Mouse (Mus musculus): ENCODE results near the gene Fam72a. TPM values are rescaled to one million over a fixed set of nuclear protein-coding genes. Genes with fewer than 3 reads are reported as not detected.

Gene Fam72a
- polyA plus RNA-seq, 2 experiments: 2.1 to 2.5 TPM

- DNase-seq (ENCODE audit: low spot score): peak; percentile 62
- Histone ChIP-seq H3K9ac (ENCODE audit: low read depth, low read length, severe bottlenecking) (no peak overlapping the region), H3K27me3 (ENCODE audit: control insufficient read depth, insufficient read depth, low read length) (no peaks in the 10 kb centered on the region), H3K27ac (replicated peaks; ENCODE audit: low read depth, low read length) (peak overlapping the region; percentile 40; the same call in 1 of the 2 replicates), H3K4me3 (replicated peaks; ENCODE audit: low read length) (no peak overlapping the region), H3K4me2 (replicated peaks; ENCODE audit: low read depth, low read length, severe bottlenecking) (no peak overlapping the region), H3K9me3 (ENCODE audit: control insufficient read depth, low read length) (no peaks in the 10 kb centered on the region), H3K36me3 (ENCODE audit: control insufficient read depth, insufficient read depth, low read length) (no peaks in the 10 kb centered on the region), H3K4me1 (ENCODE audit: control insufficient read depth, insufficient read depth, low read length) (peaks cover 12% of the 10 kb centered on the region)
- no peak for TF ChIP-seq POLR2A (IDR thresholded peaks at IDR 0.05; ENCODE audit: borderline replicate concordance, extremely low read depth, insufficient read depth, insufficient read length)
- WGBS: 46% methylated on average over 5 of the region's 5 CpGs
- peak; percentile 60; the same call in 1 of the 2 replicates for ATAC-seq (ENCODE audit: low FRiP score, low read depth)
Observed at GRCm38 (mm10) chr1:131541903-131542302, 14.2 kb downstream of the Fam72a start.

- H3K9ac ChIP-seq (ENCODE audit: low read depth, low read length, severe bottlenecking): no peak overlapping the region
- H3K4me3 ChIP-seq (replicated peaks; ENCODE audit: low read length): no peak overlapping the region
- H3K4me2 ChIP-seq (replicated peaks; ENCODE audit: low read depth, low read length, severe bottlenecking): no peak overlapping the region
- ATAC-seq (ENCODE audit: low FRiP score, low read depth): no peak
- no peak for TF ChIP-seq POLR2A (IDR thresholded peaks at IDR 0.05; ENCODE audit: borderline replicate concordance, extremely low read depth, insufficient read depth, insufficient read length)
- no peak for DNase-seq (ENCODE audit: low spot score)
- H3K27ac ChIP-seq (replicated peaks; ENCODE audit: low read depth, low read length): no peak overlapping the region
- no peaks in the 10 kb centered on the region for H3K36me3 ChIP-seq (ENCODE audit: control insufficient read depth, insufficient read depth, low read length)
- WGBS: 81% methylated on average over 7 of the region's 7 CpGs
- H3K4me1 ChIP-seq (ENCODE audit: control insufficient read depth, insufficient read depth, low read length): peaks cover 12% of the 10 kb centered on the region
- H3K27me3 ChIP-seq (ENCODE audit: control insufficient read depth, insufficient read depth, low read length): no peaks in the 10 kb centered on the region
- H3K9me3 ChIP-seq (ENCODE audit: control insufficient read depth, low read length): no peaks in the 10 kb centered on the region
Observed at GRCm38 (mm10) chr1:131543886-131544565, 16.3 kb downstream of the Fam72a start.

- Histone ChIP-seq H3K4me1 (ENCODE audit: control insufficient read depth, insufficient read depth, low read length) (peaks cover 6% of the 10 kb centered on the region; the same call in 1 of the 2 replicates), H3K9ac (ENCODE audit: low read depth, low read length, severe bottlenecking) (no peak overlapping the region), H3K27me3 (ENCODE audit: control insufficient read depth, insufficient read depth, low read length) (no peaks in the 10 kb centered on the region), H3K9me3 (ENCODE audit: control insufficient read depth, low read length) (no peaks in the 10 kb centered on the region), H3K4me3 (replicated peaks; ENCODE audit: low read length) (no peak overlapping the region), H3K36me3 (ENCODE audit: control insufficient read depth, insufficient read depth, low read length) (no peaks in the 10 kb centered on the region), H3K27ac (replicated peaks; ENCODE audit: low read depth, low read length) (no peak overlapping the region), H3K4me2 (replicated peaks; ENCODE audit: low read depth, low read length, severe bottlenecking) (no peak overlapping the region)
- no peak for TF ChIP-seq POLR2A (IDR thresholded peaks at IDR 0.05; ENCODE audit: borderline replicate concordance, extremely low read depth, insufficient read depth, insufficient read length)
- DNase-seq (ENCODE audit: low spot score) (no peak), ATAC-seq (ENCODE audit: low FRiP score, low read depth) (no peak)
- 78% methylated on average over 13 of the region's 13 CpGs for WGBS
Observed at GRCm38 (mm10) chr1:131546798-131547690, 19.3 kb downstream of the Fam72a start.

- Histone ChIP-seq H3K4me1 (ENCODE audit: control insufficient read depth, insufficient read depth, low read length) (no peaks in the 10 kb centered on the region), H3K4me3 (replicated peaks; ENCODE audit: low read length) (no peak overlapping the region), H3K36me3 (ENCODE audit: control insufficient read depth, insufficient read depth, low read length) (no peaks in the 10 kb centered on the region), H3K27me3 (ENCODE audit: control insufficient read depth, insufficient read depth, low read length) (no peaks in the 10 kb centered on the region), H3K27ac (replicated peaks; ENCODE audit: low read depth, low read length) (no peak overlapping the region), H3K9me3 (ENCODE audit: control insufficient read depth, low read length) (no peaks in the 10 kb centered on the region), H3K9ac (ENCODE audit: low read depth, low read length, severe bottlenecking) (no peak overlapping the region), H3K4me2 (replicated peaks; ENCODE audit: low read depth, low read length, severe bottlenecking) (no peak overlapping the region)
- 34% methylated on average over 8 of the region's 8 CpGs for WGBS
- no peak for TF ChIP-seq POLR2A (IDR thresholded peaks at IDR 0.05; ENCODE audit: borderline replicate concordance, extremely low read depth, insufficient read depth, insufficient read length)
- DNase-seq (ENCODE audit: low spot score): peak; percentile 57
- ATAC-seq (ENCODE audit: low FRiP score, low read depth): peak; percentile 82
Observed at GRCm38 (mm10) chr1:131548494-131549365, 21.0 kb downstream of the Fam72a start.

GRCm38 (mm10) chr1:131551956-131552355 lies 24.3 kb downstream of the Fam72a start:
- WGBS: 88% methylated on average over 2 of the region's 2 CpGs
- no peak overlapping the region for H3K27ac ChIP-seq (replicated peaks; ENCODE audit: low read depth, low read length)

More at GRCm38 (mm10) chr1:131551956-131552355, 24.3 kb downstream of the Fam72a start:
- Histone ChIP-seq H3K9ac (ENCODE audit: low read depth, low read length, severe bottlenecking) (no peak overlapping the region), H3K36me3 (ENCODE audit: control insufficient read depth, insufficient read depth, low read length) (no peaks in the 10 kb centered on the region), H3K27me3 (ENCODE audit: control insufficient read depth, insufficient read depth, low read length) (no peaks in the 10 kb centered on the region), H3K4me1 (ENCODE audit: control insufficient read depth, insufficient read depth, low read length) (0 out of 2 replicates have a peak, but pooled peaks cover 3% of the 10 kb centered on the region), H3K4me3 (replicated peaks; ENCODE audit: low read length) (no peak overlapping the region), H3K9me3 (ENCODE audit: control insufficient read depth, low read length) (no peaks in the 10 kb centered on the region), H3K4me2 (replicated peaks; ENCODE audit: low read depth, low read length, severe bottlenecking) (no peak overlapping the region)
- TF ChIP-seq POLR2A (IDR thresholded peaks at IDR 0.05; ENCODE audit: borderline replicate concordance, extremely low read depth, insufficient read depth, insufficient read length): no peak
- DNase-seq (ENCODE audit: low spot score): no peak
- ATAC-seq (ENCODE audit: low FRiP score, low read depth): no peak
